Mouse (Mus musculus) kidney, adult 8-10 months (tissue): ENCODE results near the gene Hspa5.
"Not testable (repeated sequence)": the region's sequence is repeated elsewhere in the genome, so short reads cannot be mapped to it uniquely, and the experiment has no call there.

Experiments
- DNase-seq, 2 experiments: peaks; one replicate each; pipeline ENCODE4 v3.0.0; 2022

Hspa5 gene

DNA sequence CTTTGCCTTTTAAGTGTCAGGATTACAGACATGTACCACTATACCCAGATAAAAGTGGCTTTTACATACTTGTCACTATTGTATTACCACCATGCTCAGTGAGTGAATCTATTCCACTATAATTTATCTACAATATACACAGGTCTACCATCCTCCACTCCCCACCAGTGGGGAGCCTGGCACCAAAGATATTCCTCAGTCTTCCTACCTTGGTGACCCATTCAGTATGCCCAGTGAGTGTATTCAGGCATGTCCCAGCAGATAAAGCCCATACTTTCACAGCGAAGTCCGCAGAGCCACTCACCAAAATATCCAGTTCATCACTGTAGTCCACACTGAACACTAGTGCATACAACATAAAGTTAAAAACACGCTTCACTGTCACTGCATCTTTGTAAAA, 39.0 kb downstream of the Hspa5 start:
- DNase-seq = no peak

DNA sequence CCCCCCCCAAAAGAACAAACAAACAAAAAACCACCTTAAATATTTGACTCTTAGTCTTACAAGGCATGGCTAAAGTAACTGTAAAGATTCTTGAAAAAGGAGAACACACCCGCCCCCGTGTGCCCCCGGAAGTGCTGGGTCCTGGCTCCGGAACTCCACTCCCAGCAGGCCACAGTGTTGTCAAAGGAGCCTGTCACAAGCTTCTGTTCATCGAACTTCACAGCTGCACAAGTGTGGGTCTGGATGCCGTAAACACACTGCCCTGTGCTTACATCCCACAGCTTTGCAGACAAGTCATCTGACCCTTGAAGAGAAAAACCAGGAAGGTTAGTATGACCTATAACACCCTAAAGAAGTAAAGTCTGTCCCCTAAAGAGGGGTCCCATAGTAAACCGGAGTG, 40.9 kb downstream of the Hspa5 start:
- DNase-seq = no peak

DNA sequence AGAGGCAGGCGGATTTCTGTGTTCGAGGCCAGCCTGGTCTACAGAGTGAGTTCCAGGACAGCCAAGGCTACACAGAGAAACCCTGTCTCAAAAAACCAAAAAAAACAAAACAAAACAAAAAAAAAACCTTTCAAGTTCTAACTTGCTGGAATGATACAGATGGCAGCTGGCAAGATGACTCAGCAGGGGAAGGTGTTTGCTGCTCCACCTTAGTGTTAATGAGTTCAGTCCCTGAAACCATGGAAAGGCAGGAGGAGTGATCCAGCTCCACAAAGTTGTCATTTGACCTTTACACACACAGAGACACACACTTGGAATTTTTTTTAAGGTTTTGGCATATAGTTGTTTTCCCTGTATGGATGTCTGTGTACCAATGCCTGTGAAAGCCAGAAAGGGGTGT, 44.1 kb downstream of the Hspa5 start:
- DNase-seq = not testable (repeated sequence)

DNA sequence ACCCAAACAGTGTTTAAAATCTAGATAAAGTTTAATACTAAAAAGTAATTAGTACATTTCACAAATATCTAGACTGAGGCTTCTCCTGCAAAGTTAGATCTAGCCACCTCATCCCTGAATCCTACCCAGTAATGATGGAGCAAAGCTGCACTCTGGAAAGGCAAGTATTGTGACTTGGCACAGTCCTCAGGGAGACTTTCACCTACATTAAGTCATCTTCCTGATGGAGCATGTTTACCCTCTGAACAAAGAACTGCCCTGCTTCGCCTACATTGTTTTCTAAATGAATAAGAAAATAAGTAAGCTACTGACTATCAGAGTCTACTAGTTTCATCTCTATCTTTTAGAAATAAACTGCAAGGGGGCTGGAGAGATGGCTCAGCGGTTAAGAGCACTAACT, 46.7 kb downstream of the Hspa5 start:
- no peak for DNase-seq

DNA sequence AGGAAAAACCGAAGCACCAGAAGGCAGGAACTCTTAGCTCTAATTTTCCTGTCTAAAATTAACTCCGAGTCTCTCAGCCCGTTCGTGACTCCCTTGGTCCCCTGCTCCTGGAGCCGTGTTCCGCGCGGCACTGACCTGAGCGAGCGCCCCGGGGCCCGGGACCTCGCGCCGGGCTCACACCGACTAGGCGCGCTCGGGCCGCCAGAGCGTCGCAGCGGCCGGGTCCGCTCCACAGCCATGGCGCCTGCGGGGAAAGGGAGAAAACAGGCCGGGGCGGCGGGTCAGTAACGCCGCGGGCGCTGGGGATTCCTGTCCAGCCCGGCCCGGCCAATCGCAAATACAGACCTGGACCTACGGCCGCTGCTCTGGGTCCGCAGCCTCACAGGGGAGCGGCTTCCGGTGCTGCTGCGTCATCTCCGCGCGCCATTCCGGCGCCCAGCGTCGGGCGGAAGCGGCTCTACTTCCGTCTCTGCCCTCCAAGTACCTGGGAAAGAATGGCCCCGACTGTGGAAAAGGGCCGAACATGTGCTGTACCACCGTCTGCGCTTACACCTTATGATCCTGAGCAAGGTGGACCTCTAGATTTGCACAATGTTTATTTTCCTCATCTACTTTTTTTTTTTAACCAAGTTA, 54.2 kb downstream of the Hspa5 start, which contains the start of gene Fbxw2:
Gene Fbxw2, minus strand, starts transcription at position 485 of the 633 bp plus-strand sequence.
- peak; percentile 89 to 91 for DNase-seq

DNA sequence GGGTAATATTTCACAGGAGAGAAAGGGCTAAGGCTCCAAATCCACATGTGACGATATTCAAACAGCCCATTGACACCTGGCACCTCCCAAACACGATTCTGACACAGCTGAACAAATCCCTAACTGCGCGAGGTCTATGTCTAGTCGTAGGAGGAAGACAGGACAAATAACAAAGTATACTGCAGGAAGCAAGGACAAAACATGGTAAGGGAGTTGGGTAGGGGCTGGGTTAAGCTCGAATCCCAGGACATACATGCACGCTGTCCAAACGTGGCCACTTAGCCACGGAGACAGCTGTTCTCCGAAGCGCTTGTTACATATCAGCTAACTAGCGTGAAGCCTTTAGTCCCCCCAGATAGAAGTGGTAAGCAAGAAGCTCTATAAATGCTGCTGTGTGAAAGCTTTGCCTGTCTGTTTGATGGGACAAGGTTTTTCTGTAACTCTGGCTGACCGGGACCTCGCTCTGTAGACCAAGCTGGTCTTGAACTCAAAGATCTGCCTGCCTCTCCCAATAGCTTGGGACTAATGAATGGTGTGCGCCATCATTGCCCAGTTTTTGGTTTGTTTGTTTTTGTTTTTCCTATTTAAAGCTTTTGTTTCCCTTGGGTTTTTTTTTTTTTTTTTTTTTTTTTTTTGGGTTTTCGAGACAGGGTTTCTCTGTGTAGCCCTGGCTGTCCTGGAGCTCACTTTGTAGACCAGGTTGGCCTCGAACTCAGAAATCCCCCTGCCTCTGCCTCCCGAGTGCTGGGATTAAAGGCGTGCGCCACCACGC, 54.9 kb downstream of the Hspa5 start:
- DNase-seq = peak in 1 of 2 experiments; percentile 7
